Mouse (Mus musculus) macrophage (primary cell): ENCODE data around the gene Gclm. TPM values are rescaled to one million over a fixed set of nuclear protein-coding genes. Genes with fewer than 3 reads are reported as not detected.

ENCODE experiments used
- H3K27ac ChIP-seq: fragments of 350-480 bp; formaldehyde crosslinking; 2 replicates; pipeline ENCODE4 v1.9.0; 2021
- H3K36me3 ChIP-seq: fragments of 350-480 bp; formaldehyde crosslinking; 2 replicates; pipeline ENCODE4 v1.9.0; 2021; ENCODE audit errors: inconsistent target
- H3K4me3 ChIP-seq: fragments of 350-480 bp; formaldehyde crosslinking; 2 replicates; pipeline ENCODE4 v1.9.0; 2021; ENCODE audit errors: inconsistent target
- H3K79me2 ChIP-seq: fragments of 350-480 bp; formaldehyde crosslinking; 2 replicates; pipeline ENCODE4 v1.9.0; 2021; ENCODE audit errors: inconsistent target
- WGBS: methylation state at CpG from one replicate; pipeline ENCODE4 v1.1.7; 2026; ENCODE audit warnings: inconsistent platforms; ENCODE audit not compliant: missing documents; 5-methylcytosine and 5-hydroxymethylcytosine counted together
- polyA plus RNA-seq: library from polyadenylated mRNA; stranded (reverse); fragments of 250-400 nt; gene quantifications from 3 replicates; pipeline ENCODE4 v1.2.4, GENCODE M21; 2018; ENCODE audit warnings: inconsistent platforms
- total RNA-seq, 78 experiments: library from RNA; depleted of rRNA; stranded (reverse); fragments of 250-400 nt; gene quantifications; 1 replicate in 9 of 78; 2 replicates in 24 of 78; 3 replicates in 43 of 78; 4 replicates in 2 of 78; pipeline ENCODE4 v1.2.4; 2018; ENCODE audit warnings: inconsistent platforms in 56 of 78

Gene Gclm
- total RNA-seq (2018; cell fraction: chromatin; rRNA removed), result 10 to 100 TPM in 16 of 26 experiments, 1 to 10 TPM in 10; 2.8 to 24.8 (median 12.1) TPM
- total RNA-seq (2018; cell fraction: cytosol; rRNA removed), result 10 to 100 TPM; 24.6 to 64.3 (median 39.6) TPM
- 10 to 100 TPM in 18 of 26 experiments, 1 to 10 TPM in 8; 6.8 to 34.7 (median 13.1) TPM for total RNA-seq (2018; cell fraction: nucleus; rRNA removed)
- 50.5 to 96.3 TPM (median 94.0 TPM) in 3 replicates for polyA plus RNA-seq

DNA sequence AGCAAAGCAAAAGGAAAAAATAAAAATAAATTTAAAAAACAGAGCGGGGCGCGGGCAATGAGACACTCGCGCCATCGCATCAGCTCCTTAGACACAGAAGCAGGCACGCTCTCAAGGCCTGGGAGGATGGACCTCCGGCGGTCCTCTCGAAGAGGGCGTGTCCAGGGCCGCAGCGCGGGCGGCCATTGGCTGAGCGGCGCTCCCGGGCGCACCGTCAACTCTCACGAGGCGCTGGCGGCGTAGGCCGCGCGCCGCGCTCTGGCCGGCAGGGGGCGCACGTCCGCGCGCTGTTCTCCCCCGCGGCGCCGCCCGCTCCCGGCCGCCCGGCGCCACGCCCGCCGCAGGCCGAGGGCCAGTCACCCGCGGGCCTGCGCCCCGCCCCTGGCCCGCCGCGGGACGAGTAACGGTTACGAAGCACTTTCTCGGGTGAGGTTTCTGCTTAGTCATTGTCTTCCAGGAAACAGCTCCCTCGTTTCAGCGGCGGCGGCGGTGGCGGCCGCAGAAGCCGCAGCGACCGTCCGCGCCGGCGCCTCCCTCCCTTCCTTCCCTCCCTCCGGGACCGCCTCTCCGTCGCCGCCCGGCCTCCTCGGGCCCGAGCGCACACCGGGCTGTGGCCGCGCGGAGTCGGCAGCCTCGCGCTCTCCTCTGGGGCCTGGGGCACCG, at the start of gene Gclm:
Gene Gclm, plus strand, starts transcription at position 343 of the 663 bp plus-strand sequence.
- Histone ChIP-seq H3K79me2 (peaks cover 42% of the 10 kb centered on the region), H3K36me3 (no peaks in the 10 kb centered on the region), H3K4me3 (peak within 1 kb of the TSS; percentile 43), H3K27ac (peak within 1 kb of the TSS; percentile 54)
- 1% methylated on average over 62 of the region's 90 CpGs for WGBS

DNA sequence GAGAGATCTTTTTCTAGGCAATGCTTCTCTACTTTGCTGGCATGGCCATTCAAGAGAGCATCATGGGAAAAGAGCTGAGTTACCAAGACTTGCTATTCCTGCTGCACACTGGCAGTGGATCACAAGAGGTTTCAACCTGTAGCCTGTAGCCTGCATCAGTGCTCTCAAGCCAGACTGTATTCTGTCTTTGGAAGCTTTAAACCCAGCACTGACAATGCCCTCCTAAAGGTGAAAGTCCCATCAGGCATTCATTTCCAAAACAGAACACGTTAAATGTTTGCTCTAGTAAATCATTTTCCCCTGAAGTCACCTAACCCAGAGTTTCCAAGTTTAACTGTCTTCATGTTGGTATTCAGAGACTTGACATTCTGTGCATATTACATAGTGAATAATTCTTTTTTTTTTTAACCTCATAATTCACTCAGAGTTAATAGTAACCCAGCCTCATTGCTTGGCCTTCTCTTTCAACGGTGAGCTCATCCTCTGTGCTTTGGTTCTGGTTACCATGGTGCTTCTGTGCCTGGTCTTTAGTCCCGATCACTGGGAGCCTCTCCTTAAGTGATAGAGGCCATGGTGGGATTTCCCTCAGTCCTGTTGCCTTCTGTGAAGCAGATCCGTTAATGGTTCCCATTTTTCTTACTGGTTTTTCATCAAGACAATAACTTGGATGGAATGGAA, 48.6 kb upstream of the Gclm start:
- Histone ChIP-seq H3K4me3 (no peak overlapping the region), H3K79me2 (no peaks in the 10 kb centered on the region), H3K27ac (no peak overlapping the region), H3K36me3 (no peaks in the 10 kb centered on the region)
- WGBS, result 86% methylated on average over 4 of the region's 4 CpGs

DNA sequence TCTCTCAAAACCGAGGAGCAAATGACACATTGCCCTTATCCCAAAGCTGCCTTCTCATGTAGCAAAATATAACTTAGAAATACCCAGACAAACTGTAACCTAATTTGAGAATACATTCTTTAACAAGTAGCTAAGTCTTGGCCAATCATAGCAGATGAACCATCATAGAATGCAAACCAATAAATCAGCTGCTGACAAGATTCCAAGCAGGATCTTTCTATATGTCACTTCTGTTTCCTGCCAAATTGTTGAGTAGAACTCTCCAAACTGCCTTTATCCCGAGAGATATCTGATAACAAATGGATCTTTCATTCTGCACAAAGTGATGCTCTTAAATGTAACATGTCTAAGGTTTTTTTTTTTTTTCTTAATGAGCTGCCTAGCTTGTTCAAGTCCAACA, 46.8 kb upstream of the Gclm start:
- Histone ChIP-seq H3K79me2 (no peaks in the 10 kb centered on the region), H3K27ac (no peak overlapping the region)
- 77% methylated on average over 2 of the region's 2 CpGs for WGBS

DNA sequence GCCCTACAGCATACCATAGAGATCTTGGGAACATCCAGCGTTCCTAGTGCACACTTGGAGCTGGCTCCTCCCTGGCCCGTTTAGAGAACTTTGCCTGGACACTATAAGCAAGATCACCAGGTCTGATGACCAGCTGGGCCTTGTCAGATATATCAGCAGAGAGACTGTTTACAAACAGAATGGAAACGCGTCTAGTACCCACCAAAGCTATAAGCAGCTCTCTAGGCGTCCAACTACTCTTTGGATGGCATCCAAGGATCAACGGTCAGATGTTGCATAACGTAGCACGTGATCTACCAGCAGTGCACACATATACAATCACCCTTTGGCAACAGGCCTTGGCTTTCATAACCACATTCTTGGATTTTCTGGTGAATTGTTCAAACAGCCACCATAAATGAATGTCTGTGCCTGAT, 46.4 kb upstream of the Gclm start:
- Histone ChIP-seq H3K27ac (no peak overlapping the region), H3K4me3 (no peak overlapping the region), H3K79me2 (no peaks in the 10 kb centered on the region), H3K36me3 (no peaks in the 10 kb centered on the region)
- WGBS, result 17% methylated on average over 8 of the region's 8 CpGs

More for the DNA sequence above, 46.8 kb upstream of the Gclm start:
- no peak overlapping the region for H3K4me3 ChIP-seq
- H3K36me3 ChIP-seq, result no peaks in the 10 kb centered on the region

DNA sequence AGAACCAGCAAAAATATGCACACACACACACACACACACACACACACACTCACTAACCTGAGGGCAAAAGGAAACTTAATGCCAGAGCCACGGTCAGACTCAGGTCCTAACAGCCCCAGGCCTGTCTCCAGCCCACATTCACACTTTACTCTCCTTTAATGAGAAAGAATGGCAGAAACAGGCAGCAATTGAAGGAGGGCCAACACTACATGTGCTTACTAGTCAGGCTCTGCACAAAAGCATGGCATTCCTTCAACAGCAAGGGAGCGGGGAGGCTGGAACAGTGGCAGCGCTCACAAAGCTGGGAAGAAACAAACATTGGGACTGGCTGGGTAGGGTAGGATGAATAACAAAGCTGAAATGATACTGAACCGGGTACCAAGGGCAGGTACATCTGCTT, 45.8 kb upstream of the Gclm start:
- Histone ChIP-seq H3K79me2 (no peaks in the 10 kb centered on the region), H3K36me3 (no peaks in the 10 kb centered on the region), H3K4me3 (no peak overlapping the region), H3K27ac (no peak overlapping the region)
- WGBS, result 94% methylated on average over 4 of the region's 4 CpGs

DNA sequence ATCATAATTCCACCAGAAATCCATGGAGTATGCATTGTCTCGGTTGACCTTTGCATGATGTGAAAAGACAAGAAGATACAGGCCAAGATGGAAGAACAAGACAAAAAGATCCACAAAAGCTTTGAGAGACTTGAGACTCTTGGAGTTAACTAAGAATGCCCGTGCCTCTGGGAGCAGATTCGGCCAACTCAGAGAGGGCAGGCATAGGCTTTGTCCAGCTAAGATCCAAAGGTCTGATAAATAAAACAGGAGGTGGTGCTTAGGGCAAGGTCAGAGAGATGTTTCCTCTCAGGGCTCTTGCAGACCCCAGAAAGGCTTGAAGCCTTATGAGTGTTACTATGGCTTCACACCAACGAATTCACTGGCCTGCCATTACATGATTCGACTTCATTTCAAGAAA, 45.3 kb upstream of the Gclm start:
- H3K79me2 ChIP-seq, result no peaks in the 10 kb centered on the region
- H3K27ac ChIP-seq, result no peak overlapping the region
- H3K4me3 ChIP-seq, result no peak overlapping the region
- WGBS, result 97% methylated on average over 5 of the region's 5 CpGs
- no peaks in the 10 kb centered on the region for H3K36me3 ChIP-seq

DNA sequence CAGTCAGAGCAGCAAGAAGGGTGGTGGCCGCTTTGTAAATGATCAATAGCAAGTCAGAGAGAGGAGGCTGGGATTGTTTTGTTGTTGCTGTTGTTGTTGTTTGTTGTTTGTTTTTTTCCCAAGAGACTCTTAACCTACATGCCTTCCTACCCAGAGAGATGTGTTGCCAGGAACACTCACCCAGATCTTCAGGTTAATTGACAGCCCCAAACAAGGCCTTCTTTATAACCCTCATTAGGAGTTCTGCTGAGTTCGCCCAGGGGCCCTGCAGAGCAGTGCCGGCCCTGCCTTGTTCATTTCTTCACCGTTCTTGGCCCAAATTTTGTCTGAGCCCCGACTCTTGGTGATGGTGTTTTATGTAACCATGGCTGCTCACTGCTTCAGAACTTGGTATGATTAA, 44.9 kb upstream of the Gclm start:
- 95% methylated on average over 5 of the region's 5 CpGs for WGBS

DNA sequence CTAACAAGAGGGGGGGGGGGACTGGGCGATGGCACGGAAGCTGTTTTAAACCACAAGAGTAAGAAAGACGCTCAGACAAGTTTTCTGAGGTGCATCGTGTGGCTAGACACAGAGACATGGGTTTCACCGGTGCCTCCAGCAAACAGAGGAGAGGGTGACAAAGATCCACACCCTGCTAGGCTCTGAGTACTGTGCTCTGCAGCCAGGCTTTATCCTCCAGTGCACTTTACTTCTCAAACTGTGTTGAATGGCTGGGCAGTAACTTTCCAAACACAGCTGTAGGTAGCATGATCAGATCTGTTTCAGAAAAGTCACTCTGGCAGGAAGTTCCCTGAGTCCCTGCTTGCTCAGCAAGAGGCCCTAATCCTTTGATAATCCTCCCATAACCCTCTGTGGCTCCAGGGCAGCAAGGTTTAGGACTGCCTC, 43.0 kb upstream of the Gclm start:
- H3K4me3 ChIP-seq, result no peak overlapping the region
- no peak overlapping the region for H3K27ac ChIP-seq
- no peaks in the 10 kb centered on the region for H3K36me3 ChIP-seq
- 24% methylated on average over 5 of the region's 5 CpGs for WGBS
- no peaks in the 10 kb centered on the region for H3K79me2 ChIP-seq

More for the DNA sequence above, 44.9 kb upstream of the Gclm start:
- no peak overlapping the region for H3K27ac ChIP-seq
- no peaks in the 10 kb centered on the region for H3K79me2 ChIP-seq
- H3K36me3 ChIP-seq, result no peaks in the 10 kb centered on the region
- no peak overlapping the region for H3K4me3 ChIP-seq

DNA sequence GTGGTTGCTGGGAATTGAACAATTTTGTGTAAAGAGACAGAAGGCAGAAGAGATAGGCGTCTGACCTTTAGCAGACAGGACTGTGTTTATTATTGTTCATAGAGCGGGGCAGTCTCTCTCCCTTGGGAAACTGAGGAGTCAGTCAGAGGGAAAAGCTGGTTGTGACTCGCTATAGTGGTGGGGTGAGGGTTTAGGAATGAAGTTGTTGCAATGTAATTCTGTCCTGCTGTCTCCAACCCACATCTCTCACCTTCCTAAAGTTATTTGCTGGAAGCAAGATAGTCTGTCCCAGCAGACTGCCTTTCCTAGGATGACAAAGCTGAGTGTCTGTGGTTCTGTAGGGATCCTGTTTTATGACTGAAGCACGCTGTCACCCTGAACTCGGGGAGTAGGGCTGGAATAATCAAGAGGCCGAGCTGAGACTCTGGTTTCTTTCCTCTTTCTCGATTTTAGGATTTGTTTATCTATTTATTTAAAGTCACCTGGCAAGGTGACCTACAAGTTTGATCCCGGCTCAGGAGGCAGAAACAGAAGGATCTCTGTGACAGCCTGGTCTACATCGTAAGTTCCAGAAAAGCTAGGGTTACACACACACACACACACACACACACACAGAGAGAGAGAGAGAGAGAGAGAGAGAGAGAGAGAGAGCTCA, 41.6 kb upstream of the Gclm start:
- Histone ChIP-seq H3K36me3 (no peaks in the 10 kb centered on the region), H3K4me3 (no peak overlapping the region), H3K27ac (no peak overlapping the region), H3K79me2 (no peaks in the 10 kb centered on the region)
- 91% methylated on average over 9 of the region's 9 CpGs for WGBS

DNA sequence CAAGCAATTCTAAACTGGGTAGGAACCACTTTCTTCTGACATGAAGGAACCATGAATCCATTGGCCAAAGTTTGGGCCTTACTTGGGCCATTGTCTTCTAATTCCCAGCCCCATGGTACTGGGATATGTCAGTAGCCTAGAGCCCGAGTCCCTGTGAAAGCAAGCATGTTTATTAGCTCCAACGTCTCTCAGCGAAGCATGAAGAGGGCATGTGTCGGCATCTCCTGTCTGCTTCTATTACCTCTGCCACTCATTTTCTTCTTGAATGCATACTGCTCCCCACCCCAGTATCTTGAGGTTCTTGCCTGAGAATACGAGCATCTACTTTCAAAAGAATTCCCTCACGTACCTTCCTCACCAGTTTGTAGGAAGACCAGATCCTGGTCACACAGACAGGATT, 39.6 kb upstream of the Gclm start:
- no peaks in the 10 kb centered on the region for H3K79me2 ChIP-seq
- H3K27ac ChIP-seq, result no peak overlapping the region
- H3K4me3 ChIP-seq, result no peak overlapping the region
- H3K36me3 ChIP-seq, result no peaks in the 10 kb centered on the region
- WGBS, result 96% methylated on average over 6 of the region's 6 CpGs

DNA sequence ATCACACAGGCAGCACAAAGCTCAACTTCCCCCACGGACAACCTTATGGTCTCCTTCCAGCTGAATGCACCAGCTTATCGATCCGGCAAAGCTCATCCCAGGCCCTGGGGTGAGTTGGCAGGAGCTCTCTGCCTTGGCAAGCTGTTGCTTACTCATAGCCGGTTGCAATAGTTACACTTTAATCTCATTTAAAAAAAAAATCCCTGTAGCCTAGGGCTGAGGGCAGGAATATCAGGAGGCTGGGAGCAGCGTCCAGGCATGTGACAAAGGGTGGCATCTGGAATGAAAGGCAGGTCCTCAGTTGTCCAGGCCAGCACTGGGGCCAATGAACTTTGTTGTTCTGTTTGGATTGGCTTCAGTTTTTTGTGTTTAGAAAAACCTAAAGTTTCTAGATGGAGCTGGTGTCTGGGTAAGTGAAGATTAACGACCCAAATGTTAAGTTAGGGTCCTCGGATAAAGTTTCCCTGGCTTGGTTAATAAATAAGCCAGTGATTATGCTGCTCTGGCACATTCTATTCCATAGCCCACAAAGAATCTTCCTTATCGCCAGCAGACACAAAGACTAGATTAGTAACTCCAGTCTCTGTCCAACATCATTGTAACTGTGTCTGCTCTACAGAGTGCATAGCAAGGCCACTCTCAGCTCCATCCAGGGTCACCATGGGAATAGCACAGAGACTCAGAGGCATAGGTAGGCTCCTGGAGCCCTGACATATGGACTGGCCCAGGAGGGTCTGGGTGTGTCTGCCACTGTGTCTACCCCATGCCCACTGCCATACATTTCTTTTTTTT, 38.9 kb upstream of the Gclm start:
- 93% methylated on average over 8 of the region's 8 CpGs for WGBS
- no peak overlapping the region for H3K27ac ChIP-seq

DNA sequence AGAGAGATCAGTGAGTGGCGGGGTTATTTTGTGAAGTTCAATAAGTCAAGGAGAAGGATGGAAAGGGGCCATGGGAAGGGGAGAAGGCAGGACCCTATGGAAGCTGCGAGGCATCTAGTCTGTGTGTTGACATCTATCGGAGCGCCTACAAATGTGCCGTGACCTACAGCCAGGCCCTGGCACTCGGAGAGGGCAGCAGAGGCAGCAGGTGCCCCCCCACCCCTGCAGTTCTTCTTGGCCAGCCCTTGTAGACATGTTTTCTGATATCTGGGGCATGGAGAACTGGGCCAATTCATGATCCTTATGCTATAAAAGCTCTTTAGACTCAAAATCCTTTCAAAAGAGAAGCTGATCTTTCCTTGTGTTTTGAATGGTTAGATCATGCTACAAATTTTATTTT, 37.6 kb upstream of the Gclm start:
- Histone ChIP-seq H3K79me2 (no peaks in the 10 kb centered on the region), H3K27ac (no peak overlapping the region), H3K36me3 (no peaks in the 10 kb centered on the region), H3K4me3 (no peak overlapping the region)
- WGBS, result 94% methylated on average over 6 of the region's 6 CpGs

More for the DNA sequence above, 38.9 kb upstream of the Gclm start:
- Histone ChIP-seq H3K36me3 (no peaks in the 10 kb centered on the region), H3K79me2 (no peaks in the 10 kb centered on the region), H3K4me3 (no peak overlapping the region)

DNA sequence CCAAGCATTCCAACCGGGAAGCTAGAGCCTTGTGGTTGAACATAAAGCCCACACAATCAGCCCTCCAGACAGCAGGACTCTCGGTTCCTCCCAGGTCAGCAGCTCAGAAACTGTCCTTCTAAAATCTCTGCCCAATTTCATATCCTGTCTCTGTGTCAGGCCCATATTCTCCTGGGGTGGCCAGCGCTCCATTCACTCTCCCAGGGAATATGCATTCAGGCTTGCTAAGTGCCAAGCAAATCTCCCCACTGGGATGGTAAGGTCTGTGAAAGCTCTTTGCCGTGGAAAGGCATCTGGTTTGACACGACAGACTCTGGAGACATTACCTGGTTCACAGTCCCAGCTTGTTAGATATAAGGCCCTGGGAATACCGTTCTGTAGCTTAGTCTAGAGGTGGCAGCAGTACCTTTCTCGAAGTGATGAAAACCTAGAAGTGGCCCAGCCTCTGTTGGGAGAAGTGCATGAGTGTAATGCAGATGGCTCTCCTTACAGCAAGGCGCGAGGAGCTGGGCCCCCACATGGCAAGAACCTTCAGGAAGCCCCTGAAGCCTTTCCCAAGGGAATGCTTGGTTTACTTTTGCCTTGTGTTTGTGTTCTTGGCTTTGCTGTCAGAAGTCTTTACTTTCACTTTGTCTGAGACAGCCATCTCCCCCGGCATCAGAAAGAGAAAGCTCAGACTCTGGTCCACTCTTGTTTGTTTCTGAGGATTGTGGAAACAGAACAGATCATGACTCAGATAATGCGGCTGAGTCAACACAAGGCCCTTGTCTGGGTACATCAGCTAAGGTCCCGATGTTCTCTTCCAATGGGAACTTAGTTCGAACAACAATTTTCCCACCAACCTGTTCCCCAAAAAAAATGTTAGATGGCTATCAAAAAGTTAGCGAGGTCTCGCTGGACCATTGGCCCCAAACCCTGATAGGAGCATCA, 36.8 kb upstream of the Gclm start:
- WGBS, result 50% methylated on average over 15 of the region's 15 CpGs
- Histone ChIP-seq H3K36me3 (no peaks in the 10 kb centered on the region), H3K79me2 (no peaks in the 10 kb centered on the region), H3K4me3 (no peak overlapping the region), H3K27ac (no peak overlapping the region)
